Mouse (Mus musculus) neutrophil, adult 5-6 weeks (primary cell): ENCODE data around the gene Svop. TPM values are rescaled to one million over a fixed set of nuclear protein-coding genes. Genes with fewer than 3 reads are reported as not detected.

Source experiments
- ATAC-seq: fragments of 151-379, 151-347 bp; 2 replicates; pipeline ENCODE4 v1.8.0; 2017; ENCODE audit warnings: mild to moderate bottlenecking, moderate TSS enrichment; ENCODE audit not compliant: insufficient number of reproducible peaks, poor library complexity, low FRiP score, severe bottlenecking; ENCODE audit errors: extremely low read depth
- total RNA-seq: library from RNA; stranded (forward); fragments of 200-1000 nt; gene quantifications from 2 replicates; pipeline ENCODE4 v1.2.3, GENCODE M21; 2017

Svop gene
- total RNA-seq = not detected in 2 replicates

DNA sequence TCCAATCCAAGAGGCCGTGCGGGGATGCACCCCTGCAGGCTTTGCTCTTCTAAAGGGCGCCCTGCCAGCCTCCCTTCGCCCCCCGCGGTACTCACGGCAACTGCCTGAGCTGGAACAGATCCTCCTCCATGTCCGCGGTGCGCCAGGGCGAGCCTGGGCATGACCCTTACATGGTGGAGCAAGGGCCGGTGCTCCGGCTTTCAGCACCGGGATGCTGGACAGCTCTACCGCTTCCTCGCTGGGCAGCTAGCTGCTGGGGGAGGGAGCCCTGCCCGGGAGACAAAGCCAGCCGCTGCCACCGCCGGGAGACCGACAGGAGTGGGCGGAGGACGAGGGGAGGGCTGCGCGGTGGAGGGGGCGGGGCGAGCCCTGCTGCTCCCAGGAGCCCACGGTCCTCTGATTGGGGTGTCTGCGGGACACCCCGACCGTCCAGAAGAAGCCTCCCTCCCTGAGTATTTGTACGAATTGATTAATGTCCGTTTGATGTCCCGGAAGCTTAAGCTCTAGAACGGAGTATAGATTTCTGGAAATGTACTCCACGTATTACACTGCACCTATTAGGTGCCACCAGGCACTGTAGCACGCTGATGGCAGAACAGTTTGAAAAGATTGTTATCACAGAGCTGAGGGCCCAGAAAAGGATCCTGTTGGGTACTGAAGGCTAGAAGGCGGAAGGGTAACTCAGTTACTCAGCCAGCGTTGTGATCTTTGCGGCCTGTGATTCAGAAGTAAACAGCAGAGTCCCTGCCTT lies at the start of gene Svop:
Gene Svop, minus strand, starts transcription at position 514 of the 751 bp plus-strand sequence.
- ATAC-seq = no peak

DNA sequence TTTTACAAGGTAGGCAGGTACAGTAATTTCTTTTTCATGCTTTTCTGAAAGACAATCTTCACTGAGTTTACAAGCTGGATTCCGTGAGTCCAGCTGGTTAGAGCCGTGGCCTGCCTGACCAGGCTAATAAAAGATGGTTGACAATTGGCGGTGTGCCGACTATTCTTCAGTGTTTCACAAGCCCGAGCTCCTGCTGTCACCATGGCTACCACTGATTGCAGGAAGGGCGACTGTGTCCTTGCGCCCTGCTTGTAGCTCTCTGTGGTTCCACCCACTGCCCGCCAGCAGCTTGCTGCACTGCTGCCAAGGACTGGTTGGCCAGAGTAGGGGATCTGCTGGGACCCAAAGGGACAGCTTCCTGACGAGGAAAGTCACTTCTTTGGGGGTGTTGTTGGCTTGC lies 47.8 kb upstream of the Svop start:
- ATAC-seq = no peak

GRCm38 (mm10) chr5:114138277-114139164 lies 47.2 kb upstream of the Svop start:
- ATAC-seq = no peak

GRCm38 (mm10) chr5:114137481-114138276 lies 46.3 kb upstream of the Svop start:
- ATAC-seq = no peak

- ATAC-seq = no peak
Measured at GRCm38 (mm10) chr5:114135516-114135915, 44.1 kb upstream of the Svop start.

GRCm38 (mm10) chr5:114134091-114134534 lies 42.7 kb upstream of the Svop start:
- ATAC-seq = no peak

GRCm38 (mm10) chr5:114132841-114133240 lies 41.5 kb upstream of the Svop start:
- ATAC-seq = no peak

DNA sequence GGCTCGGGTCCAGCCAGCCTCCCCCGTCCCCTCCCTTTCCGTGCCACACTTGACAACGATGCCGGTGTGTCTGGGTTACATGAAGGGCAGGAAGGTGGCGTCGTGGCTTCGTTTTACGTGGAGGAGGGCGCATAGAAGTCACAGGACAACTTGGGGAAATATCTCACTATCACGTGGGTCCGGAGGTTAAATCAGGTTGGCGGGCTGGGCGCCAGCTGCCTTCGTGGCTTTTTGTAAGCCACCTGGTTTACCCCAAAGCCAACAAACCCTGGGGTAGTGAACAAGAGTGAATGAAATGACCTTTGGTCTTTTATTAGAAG lies 40.1 kb upstream of the Svop start:
- peak; percentile 14; the same call in 1 of the 2 replicates for ATAC-seq

GRCm38 (mm10) chr5:114130698-114131520 lies 39.5 kb upstream of the Svop start:
- peak; percentile 79 for ATAC-seq

- ATAC-seq = no peak
Measured at GRCm38 (mm10) chr5:114130211-114130605, 38.8 kb upstream of the Svop start, which contains the start of gene Ung. TSS of gene Ung (plus strand) at chr5:114130386.

- no peak for ATAC-seq
Measured at GRCm38 (mm10) chr5:114129550-114130210, 38.3 kb upstream of the Svop start.

- peak; percentile 36 for ATAC-seq
Measured at GRCm38 (mm10) chr5:114127374-114128349, 36.3 kb upstream of the Svop start, which contains the start of gene Alkbh2. TSS of gene Alkbh2 (minus strand) at chr5:114128218.

DNA sequence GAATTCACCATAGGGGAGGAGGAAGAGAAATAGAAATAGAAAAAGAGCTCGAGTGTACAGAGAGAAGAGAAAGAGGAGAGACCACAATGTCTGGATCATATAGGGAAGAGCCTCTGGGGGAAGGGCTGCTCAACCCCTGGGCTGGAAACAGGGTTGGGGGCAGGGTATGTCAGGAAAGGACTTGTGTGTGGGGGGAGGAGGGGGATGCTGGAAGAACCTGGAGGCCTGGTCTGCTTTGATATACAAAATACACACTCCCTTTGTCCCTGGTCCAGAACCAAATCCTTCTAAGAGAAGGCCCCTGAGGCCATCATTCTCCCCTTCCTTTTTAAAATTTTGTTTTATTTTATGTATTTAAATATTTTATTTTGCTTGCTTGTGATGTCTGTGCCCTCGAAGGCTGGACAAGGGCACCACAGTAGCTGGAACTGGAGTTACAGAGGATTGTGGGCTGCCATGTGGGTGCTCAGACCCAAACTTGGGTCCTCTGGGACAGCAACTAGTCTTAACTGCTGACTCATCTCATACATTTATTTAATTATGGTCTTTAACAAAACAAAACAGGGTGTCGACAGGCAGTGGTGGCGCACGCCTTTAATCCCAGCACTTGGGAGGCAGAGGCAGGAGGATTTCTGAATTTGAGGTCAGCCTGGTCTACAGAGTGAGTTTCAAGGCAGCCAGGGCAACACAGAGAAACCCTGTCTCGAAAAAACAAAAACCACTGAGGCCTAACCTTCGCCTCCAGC lies 35.3 kb upstream of the Svop start:
- ATAC-seq = no peak

DNA sequence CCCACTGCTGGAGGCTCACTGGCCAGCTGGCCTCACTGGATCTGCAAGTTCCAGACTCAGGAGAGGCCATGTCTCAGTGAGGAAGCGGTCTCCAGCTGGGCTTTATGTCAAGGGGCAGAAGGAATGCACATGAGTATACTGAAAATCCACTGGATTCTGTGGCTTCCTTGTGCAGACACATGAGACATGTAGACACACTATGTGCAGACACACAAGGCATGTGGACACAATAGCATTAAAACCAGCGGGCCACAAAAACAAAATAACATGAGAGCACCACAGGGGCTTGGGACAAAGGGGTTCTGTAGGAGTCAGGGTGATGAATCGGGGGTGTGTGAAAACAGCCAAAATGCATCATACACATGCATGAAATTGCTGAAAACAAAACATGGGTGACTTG lies 34.6 kb upstream of the Svop start:
- ATAC-seq = no peak

GRCm38 (mm10) chr5:114119806-114120205 lies 28.4 kb upstream of the Svop start:
- no peak for ATAC-seq

GRCm38 (mm10) chr5:114116586-114116985 lies 25.2 kb upstream of the Svop start:
- no peak for ATAC-seq
